Mouse (Mus musculus) embryonic fibroblast, embryonic 13.5 days (primary cell): Measurements from ENCODE around the gene Vps25.

Source experiments
- CTCF ChIP-seq: IDR thresholded peaks from 2 replicates; pipeline ENCODE4 v1.5.1; 2011; ENCODE audit warnings: mild to moderate bottlenecking, control low read depth, low read length, moderate library complexity, borderline replicate concordance; ENCODE audit not compliant: insufficient read depth
- POLR2A ChIP-seq: IDR thresholded peaks from 2 replicates; pipeline ENCODE4 v1.6.1; 2011; ENCODE audit warnings: low read depth, mild to moderate bottlenecking, control low read depth, low read length, moderate library complexity

- TF ChIP-seq POLR2A (no peak; the same call in 1 of the 2 replicates), CTCF (no peak)
These were observed 23.0 kb downstream of the Vps25 start for GRCm38 (mm10) chr11:101276319-101277070.
